Mouse (Mus musculus) ES-E14 (cell line): Measurements from ENCODE around the gene Prkcd.

ENCODE experiments used
- CHD2 ChIP-seq: IDR thresholded peaks from 2 replicates; pipeline ENCODE4 v1.6.1; 2014; ENCODE audit warnings: mild to moderate bottlenecking, low read depth, low read length, inconsistent platforms
- HCFC1 ChIP-seq: IDR thresholded peaks from 2 replicates; pipeline ENCODE4 v1.6.1; 2012; ENCODE audit warnings: low read length, inconsistent platforms, borderline replicate concordance; ENCODE audit not compliant: insufficient read depth
- MAFK ChIP-seq: IDR thresholded peaks from 2 replicates; pipeline ENCODE4 v1.6.1; 2014; ENCODE audit warnings: mild to moderate bottlenecking, low read depth, low read length, inconsistent platforms; ENCODE audit not compliant: insufficient read depth
- ZC3H11A ChIP-seq: IDR thresholded peaks from 2 replicates; pipeline ENCODE4 v1.6.1; 2012; ENCODE audit warnings: low read depth, mild to moderate bottlenecking, inconsistent platforms, low read length, borderline replicate concordance
- ZNF384 ChIP-seq: IDR thresholded peaks from 2 replicates; pipeline ENCODE4 v1.6.1; 2012; ENCODE audit warnings: low read depth, low read length, inconsistent platforms

DNA sequence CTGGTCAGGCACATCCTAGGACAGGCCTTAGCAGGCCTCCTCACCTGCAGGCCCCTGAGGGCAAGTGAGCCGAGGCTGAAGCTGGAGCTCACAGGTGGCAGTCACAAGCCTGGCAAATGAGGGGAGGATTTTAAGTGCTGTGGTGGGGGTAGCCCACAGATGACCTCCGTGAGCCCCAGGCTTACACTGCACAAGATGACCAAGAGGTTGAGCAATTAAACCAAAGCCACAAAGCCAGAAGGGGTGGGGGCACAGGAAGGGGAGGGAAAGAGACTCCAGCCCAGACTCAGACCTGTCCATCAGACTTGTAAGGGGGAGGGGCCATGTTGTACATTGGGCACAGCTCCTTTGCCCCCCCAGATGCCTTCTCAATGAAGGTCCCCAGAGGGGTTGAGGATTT is 9.3 kb downstream of the Prkcd start:
- TF ChIP-seq ZNF384 (no peak), MAFK (no peak), CHD2 (no peak), HCFC1 (no peak), ZC3H11A (no peak)
